Mouse (Mus musculus): ENCODE data around the gene Cyp2t4.

Gene Cyp2t4

GRCm38 (mm10) chr7:27161744-27162143 lies 8.2 kb downstream of the Cyp2t4 start:
- ATAC-seq (ENCODE audit: low TSS enrichment): no peak

- ATAC-seq (ENCODE audit: low TSS enrichment): no peak
These were observed 9.4 kb downstream of the Cyp2t4 start for GRCm38 (mm10) chr7:27162780-27163449.

GRCm38 (mm10) chr7:27163450-27163805 lies 9.9 kb downstream of the Cyp2t4 start:
- no peak for ATAC-seq (ENCODE audit: low TSS enrichment)

GRCm38 (mm10) chr7:27164112-27164947 lies 10.8 kb downstream of the Cyp2t4 start:
- no peak for ATAC-seq (ENCODE audit: low TSS enrichment)

GRCm38 (mm10) chr7:27165007-27165655 lies 11.6 kb downstream of the Cyp2t4 start:
- ATAC-seq (ENCODE audit: low TSS enrichment): no peak

GRCm38 (mm10) chr7:27165696-27166095 lies 12.2 kb downstream of the Cyp2t4 start:
- no peak for ATAC-seq (ENCODE audit: low TSS enrichment)

- peak; percentile 38 for ATAC-seq (ENCODE audit: low TSS enrichment)
These were observed 12.7 kb downstream of the Cyp2t4 start for GRCm38 (mm10) chr7:27166229-27166613.

GRCm38 (mm10) chr7:27166614-27167474 lies 13.3 kb downstream of the Cyp2t4 start, which contains the start of gene Egln2:
Egln2 (minus strand) TSS chr7:27166802.
- ATAC-seq (ENCODE audit: low TSS enrichment): peak; percentile 78

- ATAC-seq (ENCODE audit: low TSS enrichment): no peak
These were observed 14.1 kb downstream of the Cyp2t4 start for GRCm38 (mm10) chr7:27167475-27168094.

- no peak for ATAC-seq (ENCODE audit: low TSS enrichment)
These were observed 14.9 kb downstream of the Cyp2t4 start for GRCm38 (mm10) chr7:27168371-27168770.

GRCm38 (mm10) chr7:27170981-27171380 lies 17.5 kb downstream of the Cyp2t4 start:
- ATAC-seq (ENCODE audit: low TSS enrichment): no peak

GRCm38 (mm10) chr7:27174496-27174895 lies 21.0 kb downstream of the Cyp2t4 start:
- no peak for ATAC-seq (ENCODE audit: low TSS enrichment)

GRCm38 (mm10) chr7:27174896-27175295 lies 21.4 kb downstream of the Cyp2t4 start:
- ATAC-seq (ENCODE audit: low TSS enrichment): no peak

GRCm38 (mm10) chr7:27177942-27178323 lies 24.4 kb downstream of the Cyp2t4 start:
- ATAC-seq (ENCODE audit: low TSS enrichment): no peak

GRCm38 (mm10) chr7:27178324-27179216 lies 25.1 kb downstream of the Cyp2t4 start, which contains the start of gene Rab4b:
Rab4b (minus strand) TSS chr7:27178896.
- ATAC-seq (ENCODE audit: low TSS enrichment): peak; percentile 96

- no peak for ATAC-seq (ENCODE audit: low TSS enrichment)
These were observed 25.9 kb downstream of the Cyp2t4 start for GRCm38 (mm10) chr7:27179217-27179918.

GRCm38 (mm10) chr7:27180036-27180435 lies 26.5 kb downstream of the Cyp2t4 start:
- ATAC-seq (ENCODE audit: low TSS enrichment): no peak

GRCm38 (mm10) chr7:27180837-27181695 lies 27.6 kb downstream of the Cyp2t4 start, which contains the start of the genes Gm21983 and Mia:
Gm21983 (minus strand) TSS chr7:27181086.
Mia (minus strand) TSS chr7:27181157.
- ATAC-seq (ENCODE audit: low TSS enrichment): no peak

All from frontal cortex, adult (tissue).